Mouse (Mus musculus) CD4-positive naive resting alpha-beta T cell, adult 57 days (primary cell): ENCODE measurements around the gene Gpr173. TPM values are rescaled to one million over a fixed set of nuclear protein-coding genes. Genes with fewer than 3 reads are reported as not detected.

Experiments
- total RNA-seq: library from RNA; stranded (reverse); gene quantifications from one replicate; pipeline ENCODE4 v1.2.4, GENCODE M21; 2023

The Gpr173 gene
- total RNA-seq: not detected

DNA sequence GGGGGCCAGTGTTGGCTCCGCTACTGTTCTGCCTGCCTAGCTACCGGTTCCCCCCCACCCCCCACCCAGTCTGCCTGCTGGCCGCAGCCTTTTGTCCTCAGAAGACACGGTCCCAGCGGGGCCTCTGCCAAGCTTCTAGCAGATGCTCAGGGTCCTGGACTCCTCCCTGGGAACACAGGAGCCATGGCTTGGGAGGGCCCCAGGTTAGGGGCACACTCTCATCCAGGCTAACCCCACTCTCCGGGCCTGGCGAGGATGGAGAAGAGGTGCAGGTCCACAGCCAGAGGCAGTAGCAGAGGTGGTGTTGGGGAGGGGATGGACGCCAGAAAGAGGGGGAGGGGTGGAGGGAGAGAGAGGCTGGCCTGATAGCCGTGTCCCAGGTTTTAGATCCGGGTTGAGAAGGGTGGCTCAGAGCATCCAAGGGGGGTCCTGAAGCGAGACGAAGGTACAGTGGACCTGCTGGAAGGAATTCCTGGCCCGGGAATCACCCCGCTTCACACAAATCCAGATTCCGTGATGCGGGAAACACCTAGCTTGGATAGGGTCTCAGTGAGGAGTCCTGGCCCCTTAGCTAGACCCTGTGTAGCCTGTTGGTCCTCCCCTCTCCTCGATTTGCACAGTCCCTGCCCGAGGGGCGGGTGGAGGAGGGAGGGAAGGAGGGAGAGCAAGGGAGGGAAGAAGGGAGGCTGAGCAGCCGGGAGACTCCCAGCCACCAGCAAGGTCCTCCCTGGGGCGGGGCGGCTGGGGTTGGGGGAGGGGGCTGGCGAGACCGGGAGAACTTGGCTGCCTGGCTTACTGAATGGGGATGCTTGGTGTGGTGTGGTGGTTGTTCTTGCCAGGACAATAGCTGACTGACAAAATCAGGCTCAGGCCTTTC, at the start of gene Gpr173:
Gene Gpr173, minus strand, starts transcription at position 308 of the 877 bp plus-strand sequence.

DNA sequence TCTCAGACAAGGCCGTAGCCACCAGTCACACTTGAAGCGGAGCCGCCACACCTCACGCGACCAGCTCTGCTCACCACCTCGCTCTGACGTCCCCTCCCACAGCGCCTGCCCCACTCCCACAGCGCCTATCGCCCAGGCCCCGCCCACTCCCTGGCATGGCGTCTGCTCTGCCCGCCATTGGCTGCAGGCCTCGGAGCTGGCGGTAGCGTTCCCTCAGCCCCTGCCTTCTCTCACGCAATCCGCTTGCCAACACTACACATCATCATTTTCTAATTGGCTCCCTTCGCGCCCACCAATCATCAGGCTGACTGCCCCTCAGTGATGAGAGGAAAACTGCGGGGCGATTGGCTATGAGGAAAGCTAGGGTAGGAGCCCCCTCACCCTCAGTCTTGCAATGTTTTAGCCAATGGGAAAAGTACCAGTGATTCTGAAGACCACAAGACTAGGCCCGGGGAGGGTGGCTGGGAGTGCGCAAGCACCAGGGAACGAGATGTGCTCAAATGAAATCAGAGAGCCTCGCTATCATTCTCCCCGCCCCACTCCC, 26.1 kb downstream of the Gpr173 start, which contains the start of gene Tspyl2:
Gene Tspyl2, minus strand, starts transcription at position 68 of the 544 bp plus-strand sequence.

DNA sequence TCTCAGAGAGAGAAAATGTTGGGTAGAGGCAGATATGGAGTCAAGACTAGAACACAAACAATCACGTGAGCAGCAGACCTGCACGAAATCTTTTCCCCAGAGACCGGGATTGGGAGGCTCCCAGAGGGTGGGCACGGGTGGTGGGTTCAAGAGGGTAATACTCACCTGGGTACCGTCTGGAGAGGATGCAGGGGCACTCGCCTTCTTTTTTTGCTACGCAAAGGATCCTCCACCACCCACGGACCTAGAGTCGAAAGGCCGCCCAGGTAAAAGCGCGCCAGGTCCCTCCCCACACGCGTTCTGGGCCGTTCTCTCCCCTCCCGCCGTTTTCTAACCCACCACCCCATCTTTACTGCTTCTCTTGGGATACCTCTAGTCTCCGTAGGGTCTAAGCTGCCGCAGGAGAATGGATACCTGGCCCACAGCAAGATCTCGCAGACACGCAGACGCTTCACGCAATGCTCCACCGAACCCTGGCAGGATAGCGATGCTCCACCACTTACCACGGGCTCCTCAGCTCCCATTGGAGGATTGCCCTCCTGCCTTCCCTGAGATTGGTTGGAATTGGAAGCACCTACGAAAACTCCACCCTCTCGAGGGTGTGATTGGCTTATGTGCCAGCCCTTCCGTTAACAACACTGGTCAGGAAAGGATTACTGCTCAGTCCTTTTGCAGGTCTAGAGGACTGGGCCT, 41.4 kb downstream of the Gpr173 start, which contains the start of gene Kantr:
Gene Kantr, minus strand, starts transcription at position 500 of the 693 bp plus-strand sequence.

Other genes starting within 250 kb of the Gpr173 start
- 0.68 TPM for gene Iqsec2, start 224.4 kb downstream of the Gpr173 start, total RNA-seq
- gene Kdm5c, start 135.7 kb downstream of the Gpr173 start, total RNA-seq: 132 TPM
- gene Kantr, start 41.2 kb downstream of the Gpr173 start, total RNA-seq: 13.3 TPM
- 58.3 TPM for gene Tspyl2, start 26.3 kb downstream of the Gpr173 start, total RNA-seq
- gene Cldn34a, start 194.6 kb upstream of the Gpr173 start, total RNA-seq: not detected